Mouse (Mus musculus) urinary bladder, postnatal 36 days (tissue): Measurements from ENCODE around the gene Fam13c.

Experiments
- DNase-seq, 2 experiments: peaks; one replicate each; pipeline ENCODE4 v3.0.0; 2022; ENCODE audit warnings: low spot score in 2 of 2, mixed read lengths in 1 of 2

Fam13c gene

DNA sequence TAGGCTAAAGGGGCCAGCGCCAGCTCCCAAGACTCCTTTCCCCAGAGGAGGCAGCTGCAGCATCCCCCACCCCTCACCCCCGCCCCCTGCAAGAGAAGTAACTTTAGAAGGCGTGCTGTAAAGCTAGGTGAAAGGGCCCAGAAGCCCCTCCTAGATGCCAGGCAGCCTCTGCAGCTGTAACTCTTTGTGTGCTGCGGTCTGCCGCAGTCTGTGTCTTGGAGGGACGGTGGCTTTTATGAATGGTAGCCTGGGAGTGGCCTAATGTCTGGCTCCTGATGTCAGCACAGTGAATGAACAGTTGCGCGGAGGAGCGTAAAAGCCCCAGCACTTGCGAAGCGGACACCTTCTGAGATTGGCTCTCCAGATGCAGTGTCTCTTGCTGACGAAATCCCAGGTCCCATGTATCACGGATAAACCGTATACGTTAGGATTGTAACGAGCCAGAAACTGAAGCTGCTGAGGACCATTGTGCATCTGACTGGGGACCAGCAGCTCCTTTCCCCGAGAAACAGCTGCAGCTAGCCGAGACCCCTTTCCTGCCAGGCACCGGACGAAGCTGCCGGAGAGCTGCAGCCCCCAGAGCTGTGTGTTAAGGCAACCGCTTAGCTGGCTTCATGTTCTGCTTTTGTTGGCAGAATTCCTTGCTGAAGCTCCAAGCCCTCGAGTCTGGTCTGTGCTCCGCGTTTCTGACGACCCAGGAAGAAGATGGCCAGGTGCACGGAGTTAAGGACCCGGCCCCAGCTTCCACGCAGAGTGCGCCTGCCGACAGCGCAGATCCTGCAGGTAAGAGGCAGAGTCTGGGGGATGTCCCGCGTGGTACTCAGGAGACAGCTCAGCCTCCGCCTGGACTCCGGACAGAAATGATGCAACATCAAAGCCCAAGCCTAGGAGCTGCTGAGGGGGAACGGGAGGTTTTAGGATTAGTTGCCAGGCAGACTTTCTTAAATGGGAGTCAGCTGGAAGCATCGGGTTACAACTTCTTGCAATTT is 80.2 kb downstream of the Fam13c start:
- peak in 1 of 2 experiments; percentile 49 for DNase-seq

DNA sequence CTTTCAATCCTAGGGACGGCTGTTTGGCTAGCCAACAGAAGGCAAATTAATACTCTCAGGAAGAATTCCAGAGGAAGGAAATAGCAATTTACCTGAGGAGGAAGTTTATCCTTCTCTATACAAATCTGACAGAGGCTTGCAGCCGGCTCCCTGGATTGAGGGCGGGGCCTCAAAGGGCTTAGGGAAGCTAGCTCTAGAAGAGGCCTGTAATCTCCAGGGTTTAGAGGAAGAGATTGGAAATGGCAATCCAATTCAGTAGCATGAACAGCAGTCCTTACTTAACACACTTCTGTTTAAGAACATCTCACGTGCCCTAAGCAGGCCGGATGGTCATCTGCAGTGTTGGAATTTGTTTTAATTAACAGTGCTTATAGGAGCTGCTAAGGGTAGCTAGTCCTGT is 81.1 kb downstream of the Fam13c start:
- DNase-seq = no peak

DNA sequence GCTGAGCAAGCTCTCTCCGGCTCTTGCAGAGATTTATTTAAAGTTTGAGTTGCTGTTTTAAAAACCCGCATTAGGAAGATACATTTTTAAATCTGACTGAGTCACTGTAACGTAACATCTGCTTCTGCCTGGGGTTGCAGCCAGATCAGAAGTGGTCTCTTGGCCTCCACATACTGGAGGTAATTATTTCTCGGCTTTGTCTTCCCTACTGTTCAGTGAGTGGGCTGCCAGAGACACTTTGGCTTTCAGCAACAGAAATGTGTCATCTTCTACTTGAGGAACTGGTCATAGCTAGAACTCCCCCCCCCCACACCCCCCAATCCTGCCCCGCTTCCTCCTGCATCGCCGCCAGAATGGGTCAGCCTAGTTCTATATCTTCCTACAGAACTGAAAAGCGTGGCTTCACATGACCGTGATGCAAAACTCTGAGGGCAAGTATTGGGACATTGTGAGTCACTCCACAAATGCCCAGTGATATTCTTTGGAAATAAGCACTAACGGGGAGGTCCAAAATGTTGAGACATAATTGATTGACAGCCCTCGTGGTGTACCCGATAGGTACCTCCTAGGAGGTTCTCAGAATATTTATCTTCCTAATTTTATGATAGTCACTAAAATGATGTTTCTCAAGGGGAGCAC is 90.0 kb downstream of the Fam13c start:
- no peak for DNase-seq

DNA sequence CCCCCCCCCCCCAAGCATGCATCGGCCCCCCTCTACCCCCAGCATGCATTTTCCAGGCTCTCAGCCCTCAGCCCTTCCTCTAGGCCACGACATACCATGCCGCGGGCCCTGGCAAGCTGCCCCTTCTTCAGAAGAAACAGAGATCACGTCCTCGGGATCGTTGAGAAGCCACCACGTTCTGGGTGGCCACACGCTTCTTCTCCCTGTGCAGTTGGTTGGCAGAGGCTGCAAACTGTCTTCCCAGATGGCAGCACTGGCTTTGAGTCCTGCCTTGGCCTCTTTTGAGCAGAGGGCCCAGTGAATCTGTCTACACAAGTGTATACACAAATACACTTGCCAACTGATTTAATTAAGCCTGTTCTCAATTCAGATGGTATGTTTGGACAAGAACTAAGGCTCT is 92.0 kb downstream of the Fam13c start:
- DNase-seq = no peak

DNA sequence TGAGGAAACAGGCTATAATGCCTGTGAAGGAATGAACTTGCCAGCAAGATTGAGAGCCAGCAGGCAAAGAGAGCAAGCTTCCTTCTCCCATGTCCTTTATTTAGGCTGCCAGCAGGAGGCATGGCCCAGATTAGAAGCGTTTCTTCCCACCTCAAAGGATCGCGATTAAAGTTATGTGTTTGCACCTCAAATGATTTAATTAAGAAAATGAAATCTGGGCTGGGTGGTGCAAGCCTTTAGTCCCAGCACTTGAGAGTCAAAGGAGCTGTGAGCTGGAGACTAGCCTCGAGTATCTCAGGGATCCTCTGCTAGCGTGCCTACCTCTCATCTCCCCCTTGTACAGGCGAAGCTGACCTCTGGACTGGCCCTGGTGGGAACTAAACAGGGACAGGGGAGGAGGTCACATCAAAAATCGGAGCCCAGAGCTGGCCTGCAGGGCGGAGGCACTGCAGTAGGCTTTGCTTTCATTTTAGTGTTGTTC is 93.1 kb downstream of the Fam13c start:
- DNase-seq = no peak

DNA sequence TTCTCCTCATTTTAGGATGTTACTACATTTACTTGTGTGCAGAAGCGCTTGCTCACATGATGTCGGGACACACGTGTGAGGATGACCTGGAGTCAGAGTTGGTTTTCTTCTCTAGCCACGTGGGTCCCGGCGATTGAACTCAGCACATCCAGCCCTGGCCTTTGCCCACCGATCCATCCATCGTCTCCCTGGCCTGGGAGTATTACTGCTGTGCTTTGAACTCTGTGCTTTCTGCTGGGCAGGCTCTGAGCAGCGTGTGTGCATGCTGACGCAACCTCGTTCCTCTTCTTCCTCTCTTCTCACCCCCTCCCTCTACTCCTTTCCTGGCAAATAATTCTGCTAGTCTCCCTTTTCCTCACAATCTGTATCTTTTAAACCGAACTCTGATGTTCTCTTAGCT is 93.7 kb downstream of the Fam13c start:
- DNase-seq = no peak

DNA sequence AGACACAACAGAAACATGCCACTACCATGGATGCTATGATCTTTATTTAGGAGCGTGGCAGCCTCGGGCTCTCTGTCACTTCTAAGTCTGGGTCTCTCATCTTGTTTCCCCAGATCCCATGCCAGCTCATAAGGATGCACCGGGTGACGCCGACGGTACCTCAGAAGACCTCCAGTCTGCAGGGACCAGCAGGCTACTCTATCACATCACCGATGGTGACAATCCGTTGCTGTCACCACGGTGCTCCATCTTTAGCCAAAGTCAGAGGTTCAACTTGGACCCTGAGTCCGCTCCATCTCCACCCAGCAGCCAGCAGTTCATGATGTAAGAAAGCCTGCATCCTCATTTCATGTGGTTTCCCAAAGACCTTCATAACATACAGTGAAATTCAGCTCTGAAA is 94.3 kb downstream of the Fam13c start:
- no peak for DNase-seq

DNA sequence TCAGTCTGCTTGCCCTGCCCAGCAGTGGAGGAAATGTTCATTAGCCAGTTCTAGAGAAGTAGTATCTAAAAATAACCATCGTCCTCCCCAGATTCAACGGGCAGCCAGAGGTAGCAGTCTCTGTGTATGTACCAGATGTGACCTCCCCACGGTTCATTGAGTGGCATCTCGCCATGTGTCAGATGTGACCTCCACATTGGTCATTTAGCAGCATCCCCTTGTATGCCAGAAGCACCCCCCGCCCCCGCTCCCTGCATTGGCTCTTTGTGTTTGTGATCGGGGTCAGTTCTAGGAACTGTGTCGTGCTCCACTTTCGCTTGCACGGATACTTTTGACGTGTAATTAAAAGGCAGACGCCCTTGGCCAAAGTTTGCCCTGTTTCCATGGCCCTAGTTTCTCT is 95.1 kb downstream of the Fam13c start:
- DNase-seq = no peak

DNA sequence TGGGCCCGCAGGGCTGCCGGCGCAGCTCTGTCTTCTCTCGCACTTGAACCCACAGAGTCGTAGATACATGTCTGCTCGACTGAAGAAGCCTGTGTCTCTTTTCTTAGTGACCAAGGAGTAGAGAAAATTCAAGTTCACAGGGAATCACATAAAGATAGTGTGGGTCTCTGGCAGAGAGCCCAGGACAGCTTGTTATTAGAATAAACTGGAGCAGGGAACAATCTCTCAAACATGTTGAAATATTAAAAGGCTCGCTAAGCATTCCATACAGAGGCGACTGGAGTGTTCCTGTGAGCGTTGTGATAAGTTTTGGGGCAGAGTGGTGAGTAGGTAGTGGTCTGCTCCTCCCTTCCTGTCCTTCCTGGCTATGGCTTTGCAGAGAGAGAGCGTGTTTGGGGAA is 97.4 kb downstream of the Fam13c start:
- no peak for DNase-seq

DNA sequence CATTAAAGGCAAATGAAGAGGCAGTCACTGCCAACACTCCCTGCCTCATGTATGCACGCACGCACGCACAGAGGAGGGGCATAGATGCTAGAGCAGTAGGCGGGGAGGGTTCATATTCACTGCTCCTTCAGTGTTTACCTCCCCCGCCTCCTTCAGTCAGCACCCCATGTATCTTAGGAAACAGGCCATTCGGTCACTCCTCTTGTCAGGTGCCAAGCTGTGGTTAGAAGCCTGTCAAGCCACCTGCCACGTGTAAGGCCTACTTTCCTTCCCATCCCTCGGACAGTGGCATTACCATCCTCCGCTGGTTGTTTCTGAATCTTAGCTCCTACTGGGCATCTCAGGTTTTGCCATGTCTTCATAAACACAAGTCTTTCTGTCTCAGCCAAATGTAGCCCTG is 99.0 kb downstream of the Fam13c start:
- DNase-seq = no peak

DNA sequence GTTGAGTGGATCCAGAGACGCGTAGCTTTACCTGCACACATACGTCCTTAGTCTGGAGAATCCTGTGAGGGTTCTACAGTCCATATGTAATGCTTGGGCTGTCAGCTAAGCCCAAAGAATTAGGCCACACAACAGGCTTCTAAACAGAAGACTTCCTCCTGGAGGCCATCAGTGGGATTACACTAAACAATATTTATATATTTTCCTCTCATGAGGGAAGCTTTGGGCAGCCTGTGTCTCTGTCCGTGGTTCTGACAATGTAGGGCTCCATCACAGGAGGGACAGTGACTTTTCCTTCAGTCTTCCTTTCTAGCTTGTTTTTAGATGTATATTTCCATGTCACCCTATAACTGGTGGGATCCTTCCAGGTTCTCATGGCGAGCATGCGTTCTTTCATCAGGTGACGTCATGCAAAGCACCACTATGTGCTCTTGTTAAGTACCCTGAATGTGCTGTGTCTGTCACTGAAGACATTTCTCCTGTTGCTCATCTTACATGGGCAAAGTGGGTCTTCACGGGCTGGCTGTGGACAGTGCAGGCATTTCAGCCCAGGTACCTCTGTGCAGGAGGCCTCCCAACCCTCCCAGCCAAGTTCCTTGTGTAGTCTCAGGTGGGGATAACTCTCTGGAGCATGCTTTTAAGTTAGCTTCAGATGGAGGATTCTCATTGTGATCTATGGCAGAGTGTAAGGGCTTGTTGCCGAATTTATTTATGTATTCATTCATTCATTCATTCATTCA is 100.3 kb downstream of the Fam13c start:
- no peak for DNase-seq

DNA sequence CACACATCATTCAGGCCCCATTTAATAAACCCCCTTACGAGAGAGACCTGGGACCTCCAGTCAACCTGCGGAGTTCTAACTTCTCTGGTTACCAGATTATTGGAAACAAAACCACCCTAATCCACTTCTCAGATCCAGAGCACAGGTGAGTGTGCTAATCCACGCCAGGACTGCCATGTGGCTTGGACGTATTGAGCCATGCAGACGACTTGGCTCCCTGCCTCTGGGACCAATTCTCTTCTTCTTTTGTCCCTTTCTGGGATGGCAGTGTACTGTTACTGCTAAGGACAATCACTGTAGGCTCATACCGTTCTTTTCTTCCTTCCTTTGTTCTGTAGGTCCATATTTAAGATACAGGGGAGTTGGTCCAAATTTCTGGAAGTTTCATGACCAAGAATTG is 102.6 kb downstream of the Fam13c start:
- DNase-seq = no peak

DNA sequence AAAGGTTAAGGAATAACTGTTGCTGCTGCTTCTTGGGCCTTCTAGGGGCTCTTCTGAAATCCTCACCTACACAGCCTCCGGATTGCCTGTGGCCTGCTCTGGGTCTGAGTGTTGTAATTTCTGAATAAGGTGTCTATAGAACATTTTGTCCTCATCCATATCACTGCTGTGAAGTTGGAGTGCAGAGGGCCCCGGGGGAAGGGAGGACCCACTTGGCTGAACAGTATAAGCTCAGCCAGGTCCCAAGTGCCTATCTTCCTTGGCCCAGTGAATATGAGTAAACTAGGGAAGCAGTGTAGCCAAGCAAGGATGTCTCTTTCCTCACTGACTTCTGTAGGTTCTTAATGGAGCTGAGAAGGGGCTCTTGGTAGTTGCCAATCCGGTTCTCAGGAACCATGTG is 112.2 kb downstream of the Fam13c start:
- no peak for DNase-seq

DNA sequence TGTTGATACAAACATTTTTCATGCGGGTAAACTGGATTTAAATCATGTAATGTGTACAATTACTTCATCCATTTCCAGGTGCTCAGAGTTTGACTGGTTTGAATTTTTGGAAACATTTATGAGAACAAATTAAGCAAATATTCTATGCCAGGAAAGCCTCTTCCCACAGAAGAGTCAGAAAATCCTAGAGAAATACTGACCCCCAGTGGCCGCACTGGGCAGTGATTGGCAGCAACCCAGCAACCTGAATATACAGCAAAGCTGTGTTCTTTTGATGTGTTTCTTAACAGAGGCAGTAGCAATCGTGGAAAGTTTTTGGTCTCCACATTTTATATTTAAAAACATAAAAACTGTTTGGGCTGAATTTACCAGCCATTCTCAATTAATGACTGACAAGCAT is 123.4 kb downstream of the Fam13c start:
- peak; percentile 51 to 68 for DNase-seq

DNA sequence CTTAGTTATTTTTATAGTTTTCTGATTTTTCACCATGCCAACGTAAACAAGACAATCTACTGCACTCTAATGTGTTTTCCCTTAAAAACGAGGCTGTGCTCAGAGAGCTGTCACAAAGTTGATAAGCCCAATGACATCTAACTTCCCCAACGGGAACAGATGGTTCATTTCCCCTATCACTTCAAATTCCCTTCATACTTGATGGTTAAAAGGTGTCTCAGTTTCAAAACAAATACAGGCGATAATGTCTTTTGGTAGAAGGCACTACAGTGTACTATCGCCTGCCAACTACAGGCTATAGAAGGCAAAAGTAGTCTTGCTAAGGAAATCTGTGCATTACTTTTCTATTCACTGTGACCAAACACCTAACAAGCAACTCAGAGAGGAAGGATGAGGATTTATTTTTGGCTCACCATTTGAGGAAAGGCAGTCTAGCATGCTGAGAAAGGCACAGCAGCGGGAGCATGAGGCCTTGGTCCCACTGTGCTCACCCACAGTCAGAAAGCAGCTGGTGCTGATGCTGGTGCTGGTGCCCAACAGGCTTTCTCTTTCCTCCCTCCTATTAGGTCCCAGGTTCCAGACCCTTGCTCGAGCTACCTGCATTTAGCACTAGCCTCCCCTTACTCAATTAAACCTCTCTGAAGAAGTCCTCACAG is 141.4 kb downstream of the Fam13c start:
- no peak for DNase-seq

DNA sequence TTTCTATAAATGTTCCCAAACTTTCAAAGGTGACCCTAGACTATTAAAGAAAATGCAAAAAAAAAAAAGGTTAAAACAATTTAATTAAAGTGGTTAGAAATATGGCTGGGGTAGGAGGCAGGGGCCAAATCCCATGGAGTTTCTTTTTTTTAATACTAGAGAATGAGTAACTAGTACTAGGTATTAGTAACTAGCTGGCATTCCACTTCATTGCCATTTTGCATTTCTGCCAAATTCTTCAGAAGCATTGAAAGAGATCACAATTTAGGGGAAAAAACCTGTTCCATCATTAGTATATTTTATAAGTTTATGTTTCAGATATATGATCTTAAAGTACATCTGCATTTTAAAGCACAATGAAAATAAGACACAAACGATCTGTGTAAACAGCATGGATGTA is 143.9 kb downstream of the Fam13c start:
- no peak for DNase-seq

DNA sequence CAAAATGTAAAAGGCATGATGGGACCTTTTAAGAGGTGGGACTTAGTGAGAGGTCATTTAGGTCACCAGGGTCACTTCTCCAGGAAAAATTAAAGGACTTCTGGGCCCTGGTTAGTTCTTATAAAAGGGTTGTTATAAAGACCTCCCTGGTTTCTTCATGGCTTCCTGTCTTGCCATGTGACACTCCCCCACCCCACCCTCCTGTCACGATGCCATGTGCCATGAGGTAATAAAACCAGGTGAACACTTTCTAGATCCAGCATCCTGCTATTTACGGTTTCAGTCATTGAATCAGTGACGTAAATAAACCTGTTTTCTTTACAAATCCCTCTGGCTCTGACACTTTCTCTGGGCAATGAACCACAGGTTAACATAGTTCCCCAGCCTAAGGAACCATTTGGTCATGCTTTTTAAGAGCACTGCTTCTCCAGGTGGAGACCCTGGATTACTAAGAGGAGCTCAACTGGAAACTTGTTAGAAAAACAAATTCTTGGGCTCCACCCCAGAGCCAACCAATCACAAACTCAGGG is 146.7 kb downstream of the Fam13c start:
- no peak for DNase-seq

DNA sequence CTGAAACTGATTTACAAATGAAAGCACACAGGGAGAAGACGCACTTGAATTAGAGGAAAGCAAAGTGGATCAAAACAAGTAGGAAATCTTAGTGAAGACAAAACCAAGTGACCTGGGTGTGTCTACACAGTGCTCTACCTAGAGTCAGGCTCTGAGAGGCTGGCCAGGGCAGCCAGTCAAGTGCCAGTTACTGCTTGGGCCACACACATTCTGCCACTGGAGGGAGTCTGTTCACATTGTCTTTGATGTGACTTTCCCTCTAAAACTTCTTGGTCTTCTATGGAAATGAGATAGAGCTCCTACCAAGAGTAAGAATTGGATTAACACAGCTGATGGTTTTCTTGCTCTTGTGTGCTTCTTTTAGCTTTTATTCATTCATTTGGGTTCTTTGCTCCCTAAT is 153.7 kb downstream of the Fam13c start:
- peak in 1 of 2 experiments; percentile 4 for DNase-seq

DNA sequence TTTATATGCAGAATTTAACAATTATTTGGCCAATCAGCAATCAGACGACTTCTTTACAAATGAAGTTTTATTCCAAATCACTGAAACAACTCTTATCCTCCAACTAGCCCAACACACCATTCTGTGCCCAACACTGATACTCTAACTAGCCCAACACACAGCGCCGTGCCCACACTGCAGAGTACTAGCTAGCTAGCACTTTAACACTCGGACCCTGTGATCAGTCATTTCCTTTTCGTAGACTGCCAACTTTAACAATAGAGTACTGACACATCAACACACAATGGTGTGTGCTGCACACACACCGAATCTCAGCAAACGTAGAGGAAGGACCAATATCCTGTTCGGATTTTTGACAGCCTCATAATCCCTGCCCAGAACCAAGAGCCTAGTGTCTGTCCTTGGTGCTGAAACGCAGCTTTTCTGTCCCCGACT is 157.8 kb downstream of the Fam13c start:
- peak in 1 of 2 experiments; percentile 11 for DNase-seq

DNA sequence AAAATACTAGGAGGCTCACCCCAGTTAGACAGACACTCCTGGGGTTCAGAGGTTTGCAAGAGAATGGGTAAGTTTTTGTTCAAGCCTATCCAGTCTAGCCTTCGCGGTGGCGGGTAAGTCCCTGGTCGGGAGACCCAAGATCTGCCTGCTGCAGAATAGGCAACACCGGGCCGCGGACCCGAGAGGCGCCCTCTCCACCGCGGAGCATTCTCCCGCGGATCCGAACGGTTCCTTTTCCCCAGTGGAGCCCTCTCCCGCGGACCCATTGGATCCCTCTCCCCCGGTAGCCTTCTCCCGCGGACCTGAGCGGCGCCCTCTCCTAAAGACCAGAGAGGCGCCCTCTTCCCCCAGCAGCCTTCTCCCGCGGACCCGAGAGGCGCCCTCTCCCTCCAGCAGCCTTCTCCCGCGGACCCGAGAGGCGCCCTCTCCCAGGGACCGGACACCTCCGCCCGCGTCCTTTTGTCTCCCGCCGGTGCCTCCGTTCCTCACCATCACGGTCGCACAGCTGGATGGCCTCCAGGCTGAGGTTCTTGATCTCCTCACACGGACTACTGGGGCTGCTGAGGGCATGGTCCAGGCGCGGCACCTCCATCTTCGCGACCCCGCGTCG is 158.3 kb downstream of the Fam13c start:
- DNase-seq = peak; percentile 1 to 21
